Mouse (Mus musculus) v-Abl transformed pro-B cells (cell line): ENCODE data around the gene Kctd19.

Experiments
- in situ Hi-C, 2 experiments: fragments of 400-800 bp; cut with MboI; formaldehyde crosslinking; loops; one replicate each; pipeline ENCODE4 v1.15.1; 2025; ENCODE audit not compliant: unreplicated experiment in 2 of 2

The Kctd19 gene

GRCm38 (mm10) chr8:105342768-105343167 lies 70.5 kb downstream of the Kctd19 start:
- in situ Hi-C loops = loop anchor here in 1 of 2 experiments (25.0 kb wide), 1 partner anchor 820 kb away; the partner anchor contains the start of genes Pla2g15 and Slc7a6

- in situ Hi-C loops = loop anchor here in 1 of 2 experiments (25.0 kb wide), 1 partner anchor 821 kb away; the partner anchor contains the start of genes Pla2g15 and Slc7a6
These were observed 71.9 kb downstream of the Kctd19 start for GRCm38 (mm10) chr8:105341399-105341798.

DNA sequence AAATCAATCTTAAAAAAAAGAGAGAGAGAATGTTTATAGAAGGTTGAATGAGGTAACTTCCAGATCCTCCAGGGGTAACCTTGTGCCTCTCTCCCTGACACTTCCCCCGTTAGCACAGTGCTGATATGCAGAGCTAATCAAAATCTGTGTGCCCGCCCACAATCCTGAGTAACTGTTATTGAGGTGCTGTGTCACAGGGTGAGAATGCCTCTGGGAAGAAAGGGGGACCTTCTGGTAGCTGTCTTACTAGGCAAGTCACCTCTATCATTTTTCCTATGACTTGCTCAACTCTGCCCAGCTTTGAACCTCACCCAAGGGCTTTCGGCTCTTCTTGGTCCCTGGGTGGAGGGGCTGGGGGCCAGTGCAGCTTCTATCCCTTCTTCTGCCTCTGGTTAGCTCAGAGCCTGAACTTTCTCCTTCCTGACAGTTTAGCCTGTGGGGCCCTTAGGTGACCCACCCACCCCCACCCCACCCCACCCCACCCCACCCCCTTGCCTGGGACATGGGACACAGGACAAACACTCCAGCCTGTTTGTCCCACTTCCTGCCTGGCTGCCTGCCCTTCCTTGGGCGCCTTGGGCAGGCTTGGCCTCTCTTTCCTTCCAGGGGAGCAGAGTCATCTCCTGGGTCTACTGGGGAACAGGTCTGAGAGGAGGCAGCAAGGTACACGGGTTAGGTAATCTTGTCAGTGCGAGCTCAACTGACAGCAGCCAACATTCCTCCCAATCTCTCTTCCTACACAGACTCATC lies 73.2 kb downstream of the Kctd19 start:
- in situ Hi-C loops = loop anchor here in 1 of 2 experiments (25.0 kb wide), 1 partner anchor 822 kb away; the partner anchor contains the start of genes Pla2g15 and Slc7a6

- in situ Hi-C loops = loop anchor here in 1 of 2 experiments (25.0 kb wide), 1 partner anchor 823 kb away; the partner anchor contains the start of genes Pla2g15 and Slc7a6
These were observed 74.3 kb downstream of the Kctd19 start for GRCm38 (mm10) chr8:105338992-105339391.

DNA sequence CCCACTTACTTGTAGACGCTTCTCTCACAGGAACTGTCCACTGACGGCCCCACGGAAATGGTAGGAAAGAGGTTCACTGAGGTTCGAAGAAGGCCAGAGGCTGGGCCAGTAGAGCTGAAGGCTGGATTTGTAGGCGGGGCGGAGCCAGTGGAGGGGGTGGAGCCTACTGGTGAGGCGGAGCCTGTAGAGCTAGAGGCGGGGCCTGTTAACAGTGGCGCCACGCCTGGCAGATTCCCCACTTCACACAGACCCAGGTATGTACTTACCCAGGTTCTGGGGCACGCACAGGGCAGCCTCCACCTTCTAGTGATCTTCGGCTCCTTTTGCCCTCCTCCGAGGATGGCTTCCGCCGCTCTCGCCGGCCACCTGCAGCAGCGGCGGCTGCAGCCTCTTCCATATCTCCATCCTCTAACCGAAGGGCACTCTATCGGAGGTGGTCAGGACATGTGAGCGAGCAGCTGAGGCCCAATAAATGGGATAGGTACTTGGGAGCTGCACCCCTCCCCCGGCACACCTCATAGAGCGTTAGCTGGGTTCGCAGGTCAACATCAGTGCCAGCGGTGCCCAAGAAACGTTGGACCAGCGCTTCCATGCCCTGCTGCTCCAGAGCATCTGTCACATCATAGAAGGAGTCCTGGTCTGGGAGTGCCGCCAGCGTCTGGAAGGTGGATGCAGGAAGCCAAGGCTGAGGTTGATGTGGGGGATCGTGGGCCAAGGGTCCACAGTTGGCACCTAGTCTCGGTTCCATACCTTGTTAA lies 76.8 kb downstream of the Kctd19 start:
- in situ Hi-C loops = loop anchor here in 1 of 2 experiments (25.0 kb wide), 1 partner anchor 826 kb away; the partner anchor contains the start of genes Pla2g15 and Slc7a6
